Mouse (Mus musculus) ES-E14 (cell line): ENCODE data around the gene Thsd1. TPM values are rescaled to one million over a fixed set of nuclear protein-coding genes. Genes with fewer than 3 reads are reported as not detected.

ENCODE experiments used
- DNase-seq: peaks from one replicate; pipeline ENCODE4 v3.0.0-alpha.2; 2013; ENCODE audit warnings: low read depth, low spot score
- H3K27ac ChIP-seq: 2 replicates; pipeline ENCODE4 v1.5.1; 2012; ENCODE audit warnings: low read depth, mild to moderate bottlenecking, low read length, moderate library complexity, mixed read lengths; ENCODE audit not compliant: poor library complexity, insufficient read depth, severe bottlenecking
- H3K36me3 ChIP-seq: 2 replicates; pipeline ENCODE4 v1.6.1; 2012; ENCODE audit warnings: mild to moderate bottlenecking, low read length, moderate library complexity, mixed read lengths; ENCODE audit not compliant: control insufficient read depth, poor library complexity, insufficient read depth, severe bottlenecking
- H3K4me1 ChIP-seq, 2 experiments: fragments of 150-350 bp in 1 of 2; sonication (generic) in 1 of 2; 2 replicates each; pipeline ENCODE4 v1.6.1; 2012; ENCODE audit warnings: low read length in 2 of 2, mild to moderate bottlenecking in 1 of 2, mixed read lengths in 1 of 2; ENCODE audit not compliant: control insufficient read depth in 2 of 2, insufficient read depth in 2 of 2, poor library complexity in 1 of 2
- H3K4me3 ChIP-seq, 2 experiments: fragments of 150-350 bp in 1 of 2; sonication (generic) in 1 of 2; 2 replicates each; pipeline ENCODE4 v1.5.1; 2012; ENCODE audit warnings: low read length in 2 of 2, low read depth in 1 of 2, mild to moderate bottlenecking in 1 of 2, mixed read lengths in 1 of 2; ENCODE audit not compliant: insufficient read depth in 1 of 2, poor library complexity in 1 of 2, severe bottlenecking in 1 of 2
- H3K9ac ChIP-seq: 2 replicates; pipeline ENCODE4 v1.6.1; 2012; ENCODE audit warnings: low read depth, mild to moderate bottlenecking, low read length, mixed read lengths; ENCODE audit not compliant: poor library complexity, insufficient read depth, severe bottlenecking
- H3K9me3 ChIP-seq: fragments of 150-350 bp; sonication (generic); 2 replicates; pipeline ENCODE4 v1.6.1; 2012; ENCODE audit warnings: low read depth, mild to moderate bottlenecking, low read length; ENCODE audit not compliant: control insufficient read depth, insufficient read depth
- CHD2 ChIP-seq: IDR thresholded peaks from 2 replicates; pipeline ENCODE4 v1.6.1; 2014; ENCODE audit warnings: mild to moderate bottlenecking, low read depth, low read length, inconsistent platforms
- HCFC1 ChIP-seq: IDR thresholded peaks from 2 replicates; pipeline ENCODE4 v1.6.1; 2012; ENCODE audit warnings: low read length, inconsistent platforms, borderline replicate concordance; ENCODE audit not compliant: insufficient read depth
- MAFK ChIP-seq: IDR thresholded peaks from 2 replicates; pipeline ENCODE4 v1.6.1; 2014; ENCODE audit warnings: mild to moderate bottlenecking, low read depth, low read length, inconsistent platforms; ENCODE audit not compliant: insufficient read depth
- ZC3H11A ChIP-seq: IDR thresholded peaks from 2 replicates; pipeline ENCODE4 v1.6.1; 2012; ENCODE audit warnings: low read depth, mild to moderate bottlenecking, inconsistent platforms, low read length, borderline replicate concordance
- ZNF384 ChIP-seq: IDR thresholded peaks from 2 replicates; pipeline ENCODE4 v1.6.1; 2012; ENCODE audit warnings: low read depth, low read length, inconsistent platforms
- in situ Hi-C, 2 experiments: fragments of 600-800 bp; cut with MboI; formaldehyde crosslinking; loops; one replicate each; pipeline ENCODE4 v1.15.1; 2025; ENCODE audit warnings: low sequenced_read_pairs in 2 of 2, inconsistent platforms in 1 of 2; ENCODE audit not compliant: unreplicated experiment in 2 of 2
- total RNA-seq: library from RNA; depleted of rRNA; stranded (reverse); fragments of 300-350 nt; gene quantifications from 2 replicates; pipeline ENCODE4 v1.2.3, GENCODE M21; 2012

The Thsd1 gene
- total RNA-seq, 1 experiment = 3.6 TPM

DNA sequence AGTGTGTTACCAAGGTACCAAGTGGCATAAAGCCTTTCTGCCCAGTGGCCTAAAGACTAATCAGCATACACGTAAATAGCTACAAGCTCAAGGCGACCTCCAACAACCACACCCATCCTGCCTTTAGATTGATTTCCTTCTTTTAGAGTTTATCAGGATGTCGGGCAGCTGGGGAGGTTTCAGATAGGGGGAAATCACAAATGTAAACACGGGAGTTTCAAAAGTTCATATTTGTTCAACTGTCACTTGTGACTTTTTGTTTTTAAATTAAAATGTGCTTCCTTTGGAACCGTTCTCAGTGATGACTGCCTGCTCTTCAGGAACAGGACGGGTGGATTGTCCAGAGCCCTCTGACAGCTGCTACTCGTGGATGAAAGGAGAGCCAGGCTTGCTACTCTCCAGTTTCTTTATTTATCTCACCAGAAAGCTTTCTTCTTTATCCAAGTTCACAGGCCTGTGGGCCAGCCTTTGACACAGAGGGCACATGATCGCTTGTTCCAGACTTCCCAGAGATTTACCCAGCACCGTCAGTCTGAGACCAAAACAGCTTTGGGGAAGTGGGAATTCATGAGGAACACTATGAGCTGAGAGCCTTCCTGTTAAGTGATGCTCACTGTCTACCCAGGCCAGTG is 33.1 kb downstream of the Thsd1 start:
- no peak overlapping the region for H3K4me3 ChIP-seq
- no peak overlapping the region for H3K9ac ChIP-seq
- TF ChIP-seq ZNF384 (no peak), MAFK (no peak), HCFC1 (no peak), CHD2 (no peak), ZC3H11A (no peak)
- no peak for DNase-seq
- H3K4me1 ChIP-seq = peaks cover 0 to 3% of the 10 kb centered on the region in 2 experiments; a peak in 1 of 4 replicates
- H3K9me3 ChIP-seq = no peaks in the 10 kb centered on the region
- no peak overlapping the region for H3K27ac ChIP-seq
- H3K36me3 ChIP-seq = no peaks in the 10 kb centered on the region; the same call in 1 of the 2 replicates
- in situ Hi-C loops = no loop called here

DNA sequence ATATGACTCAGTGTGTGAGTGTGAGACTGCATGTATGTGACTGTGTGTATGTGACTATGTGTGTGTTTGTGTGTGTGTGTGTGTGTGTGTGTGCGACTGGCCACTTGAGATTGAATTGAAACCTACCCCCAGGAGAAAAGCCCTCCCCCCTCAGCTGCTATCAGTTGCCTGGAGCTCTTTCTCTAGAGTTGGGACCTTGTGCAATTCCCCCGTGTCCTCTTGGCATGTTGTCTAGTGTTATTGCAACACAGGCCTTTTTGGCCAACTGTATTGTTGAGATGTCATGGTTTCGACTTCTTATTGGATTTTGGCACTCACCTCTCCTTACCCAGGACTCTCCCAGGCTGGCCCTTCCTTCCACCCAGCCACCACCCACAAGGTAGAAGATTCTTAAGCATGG is 35.2 kb downstream of the Thsd1 start:
- H3K9me3 ChIP-seq = no peaks in the 10 kb centered on the region
- in situ Hi-C loops = no loop called here
- TF ChIP-seq HCFC1 (no peak), MAFK (no peak)

DNA sequence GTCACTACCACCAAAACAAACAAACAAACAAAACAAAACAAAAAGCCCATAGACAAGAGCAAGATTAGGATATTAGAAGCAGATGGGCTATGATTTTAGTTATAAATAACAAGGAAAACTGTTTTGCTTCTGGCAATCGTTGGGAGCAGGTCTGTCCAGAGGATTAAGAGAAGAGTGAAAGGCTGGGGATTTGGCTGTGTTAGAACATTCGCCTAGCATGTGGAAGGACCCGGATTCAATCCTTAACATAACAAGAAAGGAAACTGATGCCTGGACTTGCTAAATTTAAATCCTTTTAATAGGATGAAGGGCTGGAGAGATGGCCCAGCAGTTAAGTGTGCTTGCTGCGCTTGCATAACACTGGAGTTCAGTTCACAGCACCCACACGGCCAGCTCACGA is 37.2 kb downstream of the Thsd1 start:
- H3K9me3 ChIP-seq = no peaks in the 10 kb centered on the region
- peaks cover 0 to 3% of the 10 kb centered on the region in 2 experiments; a peak in 1 of 4 replicates for H3K4me1 ChIP-seq
- in situ Hi-C loops = no loop called here
- no peak overlapping the region for H3K9ac ChIP-seq
- no peak overlapping the region for H3K4me3 ChIP-seq
- DNase-seq = no peak
- H3K36me3 ChIP-seq = no peaks in the 10 kb centered on the region
- TF ChIP-seq HCFC1 (no peak), ZNF384 (no peak), ZC3H11A (no peak), CHD2 (no peak), MAFK (no peak)
- no peak overlapping the region for H3K27ac ChIP-seq

More for the DNA sequence above, 35.2 kb downstream of the Thsd1 start:
- no peaks in the 10 kb centered on the region; the same call in 1 of the 2 replicates for H3K36me3 ChIP-seq
- no peak for DNase-seq
- no peak overlapping the region for H3K27ac ChIP-seq
- H3K4me1 ChIP-seq = peaks cover 0 to 3% of the 10 kb centered on the region in 2 experiments; a peak in 1 of 4 replicates
- H3K4me3 ChIP-seq = no peak overlapping the region
- no peak overlapping the region for H3K9ac ChIP-seq

DNA sequence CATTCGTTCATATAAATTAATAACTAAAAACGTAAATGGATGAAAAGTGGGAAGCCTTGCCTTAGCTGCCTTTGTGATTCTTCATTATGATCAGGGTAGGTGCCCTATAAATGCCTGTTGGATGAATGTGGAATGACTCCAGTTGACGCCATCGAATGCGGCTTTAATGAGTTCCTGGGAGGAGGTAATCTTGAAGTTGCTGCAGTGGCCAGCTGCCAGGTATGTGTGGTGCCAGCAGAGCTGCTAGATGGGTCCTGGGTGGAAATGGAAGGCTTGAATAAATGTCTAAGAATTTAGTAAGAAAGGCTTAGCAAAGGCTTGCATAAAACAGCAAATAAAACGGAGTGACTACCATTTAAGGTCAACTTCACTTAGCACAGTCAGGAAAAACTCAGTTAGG is 37.7 kb downstream of the Thsd1 start:
- in situ Hi-C loops = no loop called here
- Histone ChIP-seq H3K36me3 (no peaks in the 10 kb centered on the region), H3K27ac (no peak overlapping the region), H3K4me3 (no peak overlapping the region), H3K4me1 (peaks cover 0 to 3% of the 10 kb centered on the region in 2 experiments; a peak in 1 of 4 replicates), H3K9me3 (no peaks in the 10 kb centered on the region), H3K9ac (no peak overlapping the region)
- DNase-seq = no peak
- TF ChIP-seq ZC3H11A (no peak), MAFK (no peak), ZNF384 (no peak), CHD2 (no peak), HCFC1 (no peak)

DNA sequence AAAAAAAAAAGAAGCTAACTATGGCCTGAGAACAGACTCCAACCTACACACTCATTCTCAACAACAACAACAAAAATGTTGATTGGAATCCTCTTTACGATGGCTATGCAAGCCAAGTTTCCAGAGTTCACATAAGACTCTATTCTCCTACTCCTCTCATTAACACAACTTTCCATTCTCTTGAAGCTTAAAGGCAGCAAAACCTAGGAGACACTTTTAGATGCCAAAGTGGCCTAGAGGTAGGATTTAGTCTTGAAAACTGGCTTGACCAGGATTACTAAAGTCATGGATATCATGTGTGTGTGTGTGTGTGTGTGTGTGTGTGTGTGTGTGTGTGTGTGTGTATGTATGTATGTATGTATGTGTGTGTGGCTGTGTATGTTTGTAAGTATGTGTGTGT is 38.1 kb downstream of the Thsd1 start:
- Histone ChIP-seq H3K9me3 (no peaks in the 10 kb centered on the region), H3K27ac (no peak overlapping the region), H3K4me1 (peaks cover 0 to 1% of the 10 kb centered on the region in 2 experiments; a peak in 1 of 4 replicates), H3K36me3 (no peaks in the 10 kb centered on the region), H3K4me3 (no peak overlapping the region), H3K9ac (no peak overlapping the region)
- DNase-seq = no peak
- in situ Hi-C loops = no loop called here
- TF ChIP-seq CHD2 (no peak), ZC3H11A (no peak)
